Mouse (Mus musculus) MEL (cell line): Measurements from ENCODE around the gene Chmp5. TPM values are rescaled to one million over a fixed set of nuclear protein-coding genes. Genes with fewer than 3 reads are reported as not detected.

Experiments
- DNase-seq: peaks from one replicate; pipeline ENCODE4 v3.0.0; 2011; ENCODE audit warnings: low read depth, low spot score
- H3K27ac ChIP-seq: 2 replicates; pipeline ENCODE4 v1.5.1; 2012; ENCODE audit warnings: low read depth, mild to moderate bottlenecking, control low read depth, low read length, moderate library complexity; ENCODE audit not compliant: control insufficient read depth
- H3K27me3 ChIP-seq, 2 experiments: fragments of 150-350 bp in 1 of 2; sonication (generic) in 1 of 2; 2 replicates each; pipeline ENCODE4 v1.6.1; 2012; ENCODE audit warnings: low read length in 2 of 2, mild to moderate bottlenecking in 2 of 2, improper control_type of control experiment in 1 of 2, moderate library complexity in 1 of 2; ENCODE audit not compliant: insufficient read depth in 2 of 2, control insufficient read depth in 1 of 2
- H3K36me3 ChIP-seq, 2 experiments: 2 replicates each; pipeline ENCODE4 v1.6.1; 2012 to 2014; ENCODE audit warnings: low read length in 2 of 2, improper control_type of control experiment in 1 of 2, inconsistent platforms in 1 of 2, mild to moderate bottlenecking in 1 of 2; ENCODE audit not compliant: insufficient read depth in 2 of 2, control insufficient read depth in 1 of 2
- H3K4me1 ChIP-seq, 2 experiments: fragments of 150-350 bp in 1 of 2; sonication (generic) in 1 of 2; 2 replicates each; pipeline ENCODE4 v1.6.1; 2012; ENCODE audit warnings: low read length in 2 of 2, improper control_type of control experiment in 1 of 2, mild to moderate bottlenecking in 1 of 2; ENCODE audit not compliant: insufficient read depth in 2 of 2, control insufficient read depth in 1 of 2
- H3K4me3 ChIP-seq, 2 experiments: fragments of 150-350 bp in 1 of 2; sonication (generic) in 1 of 2; 2 replicates each; pipeline ENCODE4 v1.5.1; 2012; ENCODE audit warnings: low read depth in 2 of 2, low read length in 2 of 2, mild to moderate bottlenecking in 2 of 2, moderate library complexity in 2 of 2, control low read depth in 1 of 2, improper control_type of control experiment in 1 of 2; ENCODE audit not compliant: control insufficient read depth in 1 of 2, insufficient read depth in 1 of 2
- H3K79me2 ChIP-seq: 2 replicates; pipeline ENCODE4 v1.6.1; 2012; ENCODE audit warnings: mild to moderate bottlenecking, low read length, moderate library complexity; ENCODE audit not compliant: control insufficient read depth, poor library complexity, insufficient read depth
- H3K9ac ChIP-seq: 2 replicates; pipeline ENCODE4 v1.6.1; 2012; ENCODE audit warnings: low read depth, mild to moderate bottlenecking, control low read depth, low read length, moderate library complexity; ENCODE audit not compliant: control insufficient read depth, poor library complexity, severe bottlenecking
- H3K9me3 ChIP-seq: fragments of 150-350 bp; sonication (generic); replicated peaks from 2 replicates; pipeline ENCODE4 v1.6.1; 2012; ENCODE audit warnings: mild to moderate bottlenecking, low read length, improper control_type of control experiment, moderate library complexity; ENCODE audit not compliant: insufficient read depth
- BHLHE40 ChIP-seq: IDR thresholded peaks from 2 replicates; pipeline ENCODE4 v1.6.1; 2012; ENCODE audit warnings: low read depth, mild to moderate bottlenecking, inconsistent platforms, low read length, improper control_type of control experiment, borderline replicate concordance
- CHD1 ChIP-seq: IDR thresholded peaks from 2 replicates; pipeline ENCODE4 v1.6.1; 2012; ENCODE audit warnings: low read depth, mild to moderate bottlenecking, inconsistent platforms, low read length, improper control_type of control experiment
- CHD2 ChIP-seq: IDR thresholded peaks from 2 replicates; pipeline ENCODE4 v1.6.1; 2011; ENCODE audit warnings: low read length, improper control_type of control experiment
- CTCF ChIP-seq, 3 experiments: IDR thresholded peaks in 2 of 3; conservative IDR thresholded peaks in 1 of 3; 2 replicates each; pipeline ENCODE4 v1.5.1; 2011 to 2012; ENCODE audit warnings: low read length in 3 of 3, low read depth in 2 of 3, mild to moderate bottlenecking in 2 of 3, improper control_type of control experiment in 1 of 3, inconsistent platforms in 1 of 3, mixed read lengths in 1 of 3, moderate library complexity in 1 of 3; ENCODE audit not compliant: control insufficient read depth in 1 of 3, insufficient read depth in 1 of 3, poor library complexity in 1 of 3, severe bottlenecking in 1 of 3
- ELF1 ChIP-seq: IDR thresholded peaks from 2 replicates; pipeline ENCODE4 v1.6.1; 2014; ENCODE audit warnings: low read depth, mild to moderate bottlenecking, inconsistent platforms, low read length, improper control_type of control experiment, moderate library complexity
- EP300 ChIP-seq, 2 experiments: IDR thresholded peaks; 2 replicates each; pipeline ENCODE4 v1.6.1; 2011; ENCODE audit warnings: improper control_type of control experiment in 2 of 2, low read length in 2 of 2, low read depth in 1 of 2, mild to moderate bottlenecking in 1 of 2
- ETS1 ChIP-seq: IDR thresholded peaks from 2 replicates; pipeline ENCODE4 v1.6.1; 2012; ENCODE audit warnings: low read depth, mild to moderate bottlenecking, inconsistent platforms, low read length, improper control_type of control experiment, moderate library complexity
- GABPA ChIP-seq: IDR thresholded peaks from 2 replicates; pipeline ENCODE4 v1.6.1; 2012; ENCODE audit warnings: low read depth, mild to moderate bottlenecking, inconsistent platforms, low read length, improper control_type of control experiment, moderate library complexity
- GATA1 ChIP-seq: IDR thresholded peaks from 2 replicates; pipeline ENCODE4 v1.6.1; 2011; ENCODE audit warnings: low read depth, low read length, improper control_type of control experiment
- HCFC1 ChIP-seq: IDR thresholded peaks from 2 replicates; pipeline ENCODE4 v1.6.1; 2012; ENCODE audit warnings: low read depth, mild to moderate bottlenecking, inconsistent platforms, low read length, improper control_type of control experiment, moderate library complexity
- JUND ChIP-seq: IDR thresholded peaks from 2 replicates; pipeline ENCODE4 v1.6.1; 2011; ENCODE audit warnings: low read depth, mild to moderate bottlenecking, improper control_type of control experiment, low read length
- KAT2A ChIP-seq: conservative IDR thresholded peaks from 2 replicates; pipeline ENCODE4 v1.6.1; 2012; ENCODE audit warnings: low read depth, low read length, improper control_type of control experiment, inconsistent platforms
- MAFK ChIP-seq: IDR thresholded peaks from 2 replicates; pipeline ENCODE4 v1.6.1; 2011; ENCODE audit warnings: low read depth, mild to moderate bottlenecking, low read length, improper control_type of control experiment, borderline replicate concordance
- MAX ChIP-seq: IDR thresholded peaks from 2 replicates; pipeline ENCODE4 v1.6.1; 2011; ENCODE audit warnings: low read length, improper control_type of control experiment
- MAZ ChIP-seq: IDR thresholded peaks from 2 replicates; pipeline ENCODE4 v1.6.1; 2012; ENCODE audit warnings: low read depth, mild to moderate bottlenecking, inconsistent platforms, low read length, improper control_type of control experiment
- MXI1 ChIP-seq: IDR thresholded peaks from 2 replicates; pipeline ENCODE4 v1.6.1; 2011; ENCODE audit warnings: mild to moderate bottlenecking, low read depth, low read length, improper control_type of control experiment
- MYB ChIP-seq: IDR thresholded peaks from 2 replicates; pipeline ENCODE4 v1.6.1; 2011; ENCODE audit warnings: mild to moderate bottlenecking, low read depth, low read length, improper control_type of control experiment
- MYC ChIP-seq: IDR thresholded peaks from 2 replicates; pipeline ENCODE4 v1.6.1; 2011; ENCODE audit warnings: low read depth, mild to moderate bottlenecking, low read length, improper control_type of control experiment, moderate library complexity
- NELFE ChIP-seq: IDR thresholded peaks from 2 replicates; pipeline ENCODE4 v1.6.1; 2011; ENCODE audit warnings: low read depth, low read length, improper control_type of control experiment
- NRF1 ChIP-seq: IDR thresholded peaks from 2 replicates; pipeline ENCODE4 v1.6.1; 2014; ENCODE audit warnings: low read depth, mild to moderate bottlenecking, inconsistent platforms, low read length, improper control_type of control experiment, moderate library complexity; ENCODE audit not compliant: poor library complexity, insufficient read depth, severe bottlenecking
- POLR2A ChIP-seq, 2 experiments: IDR thresholded peaks; 2 replicates each; pipeline ENCODE4 v1.6.1; 2011 to 2012; ENCODE audit warnings: low read length in 2 of 2, mild to moderate bottlenecking in 2 of 2, control low read depth in 1 of 2, improper control_type of control experiment in 1 of 2, low read depth in 1 of 2, moderate library complexity in 1 of 2; ENCODE audit not compliant: control insufficient read depth in 1 of 2, insufficient read depth in 1 of 2, poor library complexity in 1 of 2
- POLR2AphosphoS2 ChIP-seq: IDR thresholded peaks from 2 replicates; pipeline ENCODE4 v1.6.1; 2011; ENCODE audit warnings: low read length, improper control_type of control experiment
- POLR2AphosphoS5 ChIP-seq: IDR thresholded peaks from 2 replicates; pipeline ENCODE4 v1.6.1; 2012; ENCODE audit warnings: low read depth, borderline replicate concordance, mild to moderate bottlenecking, inconsistent platforms, low read length, moderate library complexity, mixed read lengths
- RAD21 ChIP-seq: IDR thresholded peaks from 2 replicates; pipeline ENCODE4 v1.6.1; 2011; ENCODE audit warnings: mild to moderate bottlenecking, low read depth, low read length, improper control_type of control experiment
- SIN3A ChIP-seq: IDR thresholded peaks from 2 replicates; pipeline ENCODE4 v1.6.1; 2012; ENCODE audit warnings: low read length, improper control_type of control experiment, inconsistent platforms
- SMC3 ChIP-seq: IDR thresholded peaks from 2 replicates; pipeline ENCODE4 v1.6.1; 2011; ENCODE audit warnings: low read depth, low read length, improper control_type of control experiment
- TAL1 ChIP-seq: IDR thresholded peaks from 2 replicates; pipeline ENCODE4 v1.6.1; 2012; ENCODE audit warnings: mild to moderate bottlenecking, inconsistent platforms, low read length, moderate library complexity, mixed read lengths
- TBP ChIP-seq: IDR thresholded peaks from 2 replicates; pipeline ENCODE4 v1.8.0; 2011; ENCODE audit warnings: low read depth, low read length, improper control_type of control experiment
- TCF12 ChIP-seq: IDR thresholded peaks from 2 replicates; pipeline ENCODE4 v1.6.1; 2014; ENCODE audit warnings: low read depth, mild to moderate bottlenecking, inconsistent platforms, low read length, improper control_type of control experiment, moderate library complexity
- UBTF ChIP-seq: IDR thresholded peaks from 2 replicates; pipeline ENCODE4 v1.6.1; 2012; ENCODE audit warnings: low read depth, mild to moderate bottlenecking, inconsistent platforms, low read length, improper control_type of control experiment, moderate library complexity, borderline replicate concordance; ENCODE audit not compliant: insufficient read depth
- USF1 ChIP-seq: IDR thresholded peaks from 2 replicates; pipeline ENCODE4 v1.6.1; 2014; ENCODE audit warnings: low read depth, mild to moderate bottlenecking, inconsistent platforms, low read length, improper control_type of control experiment, moderate library complexity
- USF2 ChIP-seq, 2 experiments: IDR thresholded peaks; 2 replicates each; pipeline ENCODE4 v1.6.1; 2011 to 2012; ENCODE audit warnings: improper control_type of control experiment in 2 of 2, low read length in 2 of 2, borderline replicate concordance in 1 of 2, inconsistent platforms in 1 of 2, low read depth in 1 of 2, mild to moderate bottlenecking in 1 of 2; ENCODE audit not compliant: insufficient read depth in 1 of 2
- ZC3H11A ChIP-seq: IDR thresholded peaks from 2 replicates; pipeline ENCODE4 v1.6.1; 2012; ENCODE audit warnings: low read depth, mild to moderate bottlenecking, inconsistent platforms, low read length, improper control_type of control experiment
- ZKSCAN1 ChIP-seq: IDR thresholded peaks from 2 replicates; pipeline ENCODE4 v1.6.1; 2012; ENCODE audit warnings: low read depth, mild to moderate bottlenecking, inconsistent platforms, low read length, improper control_type of control experiment, moderate library complexity
- ZMIZ1 ChIP-seq: IDR thresholded peaks from 2 replicates; pipeline ENCODE4 v1.6.1; 2012; ENCODE audit warnings: low read depth, mild to moderate bottlenecking, inconsistent platforms, low read length, improper control_type of control experiment, moderate library complexity
- ZNF384 ChIP-seq: IDR thresholded peaks from 2 replicates; pipeline ENCODE4 v1.6.1; 2012; ENCODE audit warnings: low read depth, mild to moderate bottlenecking, inconsistent platforms, low read length, improper control_type of control experiment
- polyA plus RNA-seq, 2 experiments: library from polyadenylated mRNA; stranded (reverse) in 1 of 2; unstranded in 1 of 2; fragments of >175 nt in 1 of 2; fragments of >200 nt in 1 of 2; gene quantifications; 2 replicates each; pipeline versions ENCODE4 v1.2.1 to v1.2.4; 2012; ENCODE audit warnings: low replicate concordance in 2 of 2, low read depth in 1 of 2; ENCODE audit not compliant: insufficient read length in 2 of 2, insufficient read depth in 1 of 2, missing spikeins in 1 of 2
- total RNA-seq: library from RNA; depleted of rRNA; stranded (reverse); fragments of 300-350 nt; gene quantifications from 2 replicates; pipeline ENCODE4 v1.2.3, GENCODE M21; 2012

The Chmp5 gene
- total and polyA plus RNA-seq, 3 experiments: 34.7 to 38.5 TPM; not detected in 1

DNA sequence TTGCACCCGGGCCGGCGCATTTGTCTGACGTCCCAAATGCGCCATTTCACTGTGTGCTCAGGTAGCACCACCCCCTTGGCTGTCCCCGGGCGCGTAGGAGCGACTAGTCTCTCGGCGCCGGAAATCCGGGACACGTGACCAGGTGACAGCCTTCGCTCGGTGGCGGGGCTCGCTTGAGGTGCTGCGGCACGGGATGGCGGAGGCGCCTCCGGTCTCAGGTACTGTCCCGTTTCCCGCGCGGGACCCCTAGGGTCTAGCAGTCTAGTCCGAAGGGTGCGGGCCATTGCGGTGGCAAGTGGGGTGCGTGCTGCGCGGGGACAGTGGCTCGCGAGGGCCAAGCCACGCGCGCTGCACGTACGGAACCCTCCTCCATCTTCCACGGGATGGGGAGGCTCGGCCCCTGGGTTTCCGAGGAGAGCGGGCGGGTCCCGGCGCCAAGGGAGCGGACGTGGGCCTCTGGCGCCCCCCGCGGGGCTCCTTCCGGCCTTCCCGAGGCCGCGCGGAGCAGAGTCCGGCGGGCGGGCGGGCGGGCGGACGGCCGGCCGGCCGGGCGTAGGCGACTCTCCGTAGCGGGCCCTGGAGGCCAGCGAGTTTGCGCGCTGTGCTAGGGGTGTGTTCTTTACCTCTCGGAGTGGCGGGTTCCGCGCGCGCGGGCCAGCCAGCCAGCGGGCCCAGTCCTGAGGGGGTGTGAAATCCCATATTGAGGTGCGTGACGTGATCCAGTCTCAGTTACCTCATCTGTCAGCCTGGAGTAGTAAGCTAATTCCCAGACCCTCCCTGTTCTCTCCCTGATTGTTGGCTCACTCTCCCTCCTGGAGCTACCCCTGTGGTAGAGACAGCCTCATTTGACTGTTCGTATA is 22.9 kb downstream of the Chmp5 start, which contains the start of gene Nfx1:
TSS of gene Nfx1 (plus strand) at position 65 of the 860 bp plus-strand sequence.
- Histone ChIP-seq H3K36me3 (peaks cover 8 to 27% of the 10 kb centered on the region in 2 experiments), H3K4me1 (peaks cover 0 to 24% of the 10 kb centered on the region in 2 experiments; a peak in 3 of 4 replicates), H3K9me3 (no peaks in the 10 kb centered on the region), H3K4me3 (peak within 1 kb of the TSS; percentile 90 to 94), H3K27me3 (no peaks in the 10 kb centered on the region), H3K9ac (peak within 1 kb of the TSS; percentile 91), H3K79me2 (peaks cover 45% of the 10 kb centered on the region), H3K27ac (peak within 1 kb of the TSS; percentile 78)
- DNase-seq: peak; percentile 97
- TF ChIP-seq HCFC1 (peak; percentile 94), ZNF384 (no peak), SIN3A (peak; percentile 98), GATA1 (no peak), JUND (no peak), USF2 (IDR thresholded peaks at IDR 0.05; ENCODE audit: borderline replicate concordance in 1 of 2, insufficient read depth in 1 of 2, low read depth in 1 of 2, low read length in 2 of 2) (peak; percentile 72 to 87), USF1 (peak; percentile 99), EP300 (IDR thresholded peaks at IDR 0.05; ENCODE audit: low read depth in 1 of 2, low read length in 2 of 2) (no peak), MYB (no peak), CHD2 (no peak), TBP (peak; percentile 68), KAT2A (peak; percentile 78; the same call in 1 of the 2 replicates), TAL1 (no peak), POLR2AphosphoS5 (no peak), MAZ (peak; percentile 96), POLR2A (IDR thresholded peaks at IDR 0.05; ENCODE audit: control insufficient read depth in 1 of 2, insufficient read depth in 1 of 2, low read depth in 1 of 2, low read length in 2 of 2, poor library complexity in 1 of 2) (peak; percentile 86 to 96), BHLHE40 (peak; percentile 93), RAD21 (no peak), NELFE (peak; percentile 94), ZC3H11A (no peak), MXI1 (peak; percentile 98), TCF12 (peak; percentile 57; the same call in 1 of the 2 replicates), MAX (peak; percentile 96), MAFK (no peak), POLR2AphosphoS2 (peak; percentile 80; the same call in 1 of the 2 replicates), UBTF (no peak), NRF1 (peak; percentile 47; the same call in 1 of the 2 replicates), ZKSCAN1 (no peak), ELF1 (peak; percentile 84), CTCF (IDR thresholded peaks at IDR 0.05 in 2 of 3, conservative IDR thresholded peaks at IDR 0.05 in 1 of 3; ENCODE audit: control insufficient read depth in 1 of 3, insufficient read depth in 1 of 3, low read depth in 2 of 3, low read length in 3 of 3, poor library complexity in 1 of 3, severe bottlenecking in 1 of 3) (no peak), ZMIZ1 (0 out of 2 replicates have a peak, but pooled peaks have one; percentile 20), MYC (peak; percentile 87), SMC3 (no peak), GABPA (no peak), CHD1 (no peak), ETS1 (peak; percentile 70)
